Mouse (Mus musculus): ENCODE results near the gene Stx16.

Gene Stx16

DNA sequence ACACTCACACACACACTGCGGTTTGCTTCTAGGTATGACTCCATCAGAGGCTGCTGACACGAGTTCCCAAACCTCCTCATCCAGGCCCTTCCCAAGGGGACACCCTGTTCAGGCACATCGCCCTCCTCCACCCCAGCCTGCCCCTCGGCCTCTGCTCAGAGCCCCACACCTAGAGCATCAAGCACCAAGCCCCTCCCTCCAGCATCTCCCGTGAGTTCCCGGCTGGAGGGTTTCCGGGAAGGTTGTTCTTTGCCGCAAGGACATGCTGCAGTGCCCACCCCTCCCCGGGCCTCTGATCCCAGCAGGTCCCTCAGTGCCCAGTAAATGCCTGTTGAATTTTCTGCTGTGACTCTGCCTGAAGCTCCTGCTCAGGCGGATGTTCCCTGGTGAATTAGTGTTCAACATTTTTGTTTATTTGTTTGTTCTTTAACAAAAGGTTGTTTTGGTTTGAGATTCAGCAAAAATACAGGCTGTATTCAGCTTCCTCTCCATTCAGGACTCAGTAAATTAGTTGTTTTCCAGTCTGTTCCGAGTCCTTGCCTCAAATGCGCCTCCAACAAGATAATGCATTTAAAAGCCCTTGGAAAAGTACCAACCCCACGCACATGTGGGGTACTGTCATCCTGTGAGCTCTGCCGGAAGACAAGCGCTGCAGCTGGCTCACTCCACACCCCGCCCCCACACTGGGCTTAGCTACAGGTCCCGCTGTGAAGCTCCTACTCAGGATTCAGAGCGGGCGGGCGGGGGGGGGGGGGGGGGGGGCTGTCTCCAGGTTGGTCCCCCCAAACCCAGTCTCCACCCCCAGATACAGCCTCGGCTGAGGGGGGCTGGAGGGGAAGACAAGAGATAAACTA, 50.6 kb downstream of the Stx16 start:
- DNase-seq (ENCODE audit: low spot score): peak; percentile 55

DNA sequence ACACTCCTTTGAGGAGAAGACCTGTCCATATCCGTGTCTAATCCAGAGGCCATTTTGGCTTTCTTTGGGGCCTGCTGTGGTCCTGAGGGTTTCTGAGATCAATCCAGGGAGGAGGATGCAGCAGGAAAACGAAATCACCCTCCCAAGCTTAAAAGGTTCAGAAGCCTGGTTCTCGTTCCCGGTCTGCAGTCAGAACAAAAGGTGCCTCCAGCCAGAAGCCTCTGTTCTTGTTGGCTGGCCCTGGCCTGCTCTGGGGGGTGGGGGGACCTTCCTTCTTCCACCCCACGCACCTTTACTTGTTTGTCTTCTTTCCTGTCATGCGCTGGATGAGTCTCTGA, 51.2 kb downstream of the Stx16 start:
- DNase-seq (ENCODE audit: low spot score): no peak

DNA sequence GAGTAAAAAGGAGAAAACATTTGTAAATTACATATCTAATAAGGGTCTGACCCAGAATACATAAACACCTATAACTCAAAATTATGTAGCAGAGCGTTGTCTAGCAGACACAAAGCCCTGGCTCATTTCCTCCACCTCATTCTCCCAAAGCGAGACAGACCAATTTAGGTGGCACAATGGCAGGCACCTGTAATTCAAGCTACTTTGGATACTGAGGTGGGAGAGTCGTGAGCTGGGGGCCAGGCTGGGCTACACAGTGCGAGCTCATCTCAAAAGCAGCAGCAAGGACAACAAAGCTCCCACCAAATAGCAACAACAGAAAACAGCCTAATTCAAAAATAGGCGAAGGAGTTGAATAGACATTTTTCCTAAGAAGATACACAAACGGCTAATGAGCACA, 52.8 kb downstream of the Stx16 start:
- no peak for DNase-seq (ENCODE audit: low spot score)

DNA sequence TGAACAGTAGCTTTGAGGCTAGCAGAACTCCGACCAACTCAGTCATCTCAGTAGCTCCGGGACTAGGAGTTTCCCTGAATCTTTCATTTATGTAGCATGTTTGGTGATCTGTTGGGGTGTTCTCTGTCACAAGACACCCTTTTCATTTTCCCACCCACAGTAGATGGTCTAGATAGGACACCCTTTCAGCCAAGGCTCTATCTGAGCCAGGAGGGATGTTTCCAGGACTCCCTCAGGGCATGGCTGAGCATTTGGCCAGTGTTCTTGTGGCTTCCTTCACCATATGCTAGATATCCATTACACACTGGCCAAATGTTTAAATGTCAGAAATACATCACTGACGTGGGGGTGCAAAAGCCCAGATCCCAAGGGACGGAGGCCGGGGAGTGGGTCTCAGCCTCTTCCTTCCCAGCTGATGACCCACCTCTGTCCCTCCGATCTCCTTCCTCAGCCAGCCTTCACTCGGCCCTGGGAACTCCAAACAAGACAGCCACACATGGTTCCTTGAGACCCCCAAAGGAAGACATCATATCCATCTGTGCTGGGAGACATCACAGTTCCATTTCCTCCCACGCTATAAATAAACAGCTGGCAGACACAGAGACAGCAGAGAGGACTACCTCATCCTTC, 54.5 kb downstream of the Stx16 start:
- no peak for DNase-seq (ENCODE audit: low spot score)

DNA sequence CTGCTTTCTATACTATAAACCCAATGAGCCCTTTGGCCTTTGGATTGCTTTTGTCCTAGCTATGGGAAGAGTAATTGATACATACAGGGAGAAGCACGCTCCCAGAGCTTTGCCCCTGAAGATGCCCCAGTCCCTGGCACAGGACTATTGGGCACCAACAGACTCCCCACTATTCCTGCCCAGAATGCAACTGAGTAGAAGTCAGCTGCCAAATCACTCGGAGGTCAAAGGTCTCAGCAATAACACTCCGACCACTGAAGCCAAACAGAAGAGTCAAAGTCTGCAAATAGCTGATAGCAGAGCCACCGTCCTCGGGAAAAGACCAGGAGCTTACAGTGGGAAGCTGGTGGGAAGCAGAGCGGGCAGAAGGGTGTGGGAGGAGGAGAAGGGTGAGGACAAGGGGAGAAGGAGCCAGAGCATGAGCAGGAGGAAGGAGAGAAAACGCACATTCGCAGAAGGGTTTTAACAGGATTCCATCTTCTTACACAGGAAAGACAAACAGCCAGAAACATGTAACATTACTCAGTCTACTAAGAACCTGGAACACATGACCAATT, 56.4 kb downstream of the Stx16 start:
- no peak for DNase-seq (ENCODE audit: low spot score)
